Mouse (Mus musculus) lung, adult 2 months (tissue): Measurements from ENCODE around the gene Gm20390.

Source experiments
- CTCF ChIP-seq: fragments of 200-500 bp; IDR thresholded peaks from 2 replicates; pipeline ENCODE4 v1.5.1; 2011; ENCODE audit warnings: mild to moderate bottlenecking, low read length, control low read depth; ENCODE audit not compliant: insufficient read depth
- POLR2A ChIP-seq: fragments of 200-500 bp; IDR thresholded peaks from 2 replicates; pipeline ENCODE4 v1.6.1; 2011; ENCODE audit warnings: low read depth, mild to moderate bottlenecking, control low read depth, low read length, borderline replicate concordance; ENCODE audit errors: extremely low read depth

- TF ChIP-seq POLR2A: no peak
- no peak for TF ChIP-seq CTCF
Observed at GRCm38 (mm10) chr11:93906834-93907233, 61.3 kb downstream of the Gm20390 start.
